In the genomic region with DNA sequence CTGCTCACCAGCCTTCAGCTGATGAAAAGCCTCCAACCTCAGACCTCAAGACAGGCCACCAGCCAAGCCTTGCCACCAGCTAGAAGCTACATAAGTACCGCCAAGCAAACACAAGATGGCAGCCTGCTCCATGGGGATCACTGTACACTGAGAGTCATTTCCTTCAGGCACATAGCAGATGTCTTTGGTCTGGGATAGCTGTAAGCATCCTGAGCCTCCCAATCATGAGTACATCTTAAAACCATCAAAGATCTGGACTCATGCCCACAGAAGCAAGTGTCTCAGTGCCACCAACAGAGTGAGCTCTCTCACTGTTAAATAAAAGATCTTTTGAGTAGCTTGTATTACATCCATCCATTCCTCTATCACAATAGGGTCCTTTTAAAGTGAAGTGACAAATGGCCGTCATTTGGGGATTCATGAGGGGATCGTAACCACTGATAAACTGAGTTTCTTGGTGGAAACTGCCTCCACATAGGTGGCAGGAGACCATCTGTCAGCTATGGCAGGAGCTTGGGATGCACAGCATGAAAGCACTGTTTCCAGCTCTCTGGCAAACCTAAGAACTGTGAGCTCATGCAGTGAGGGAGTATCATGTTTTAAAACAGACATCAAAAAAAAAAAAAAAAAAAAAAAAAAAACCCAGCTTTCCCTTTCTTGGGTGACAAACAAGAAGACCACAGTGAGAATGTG, we compare ENCODE assay signal across 10 mouse cellular contexts.
DNase-seq lines count a peak whose midpoint lies in the region; ATAC-seq and TF ChIP-seq lines count a peak whose summit lies in the region.
"Had no signal": no experiment of that assay in that cellular context is flagged by ENCODE, and none has a peak within 500 bp of the region (broad histone marks: within the 10 kb centered on the region; RNA-seq: fewer than 3 reads in every experiment).

No protein-coding gene starts in this region.

- 79% methylated on average over 3 of the region's 3 CpGs for WGBS in midbrain, embryonic 14.5 days
- WGBS in midbrain, embryonic 10.5 days, result 94% methylated on average over 3 of the region's 3 CpGs

- peaks cover 15% of the 10 kb centered on the region for H3K36me3 ChIP-seq in midbrain, embryonic 14.5 days (ENCODE audit: control insufficient read depth, insufficient read depth, low read length)
- peaks cover 79% of the 10 kb centered on the region for H3K36me3 ChIP-seq in midbrain, embryonic 10.5 days

- no peaks in the 10 kb centered on the region for H3K9me3 ChIP-seq in midbrain, embryonic 14.5 days (ENCODE audit: control insufficient read depth, low read length)
- H3K9me3 ChIP-seq in midbrain, embryonic 10.5 days (replicated peaks), result no peaks in the 10 kb centered on the region
- H3K9me3 ChIP-seq: embryonic facial prominence, embryonic 13.5 days had no signal

- ATAC-seq in midbrain, embryonic 14.5 days (ENCODE audit: low FRiP score, low TSS enrichment), result no peak
- ATAC-seq: Patski had no signal

- H3K4me1 ChIP-seq in midbrain, embryonic 14.5 days (ENCODE audit: control insufficient read depth, insufficient read depth, low read length), result peaks cover 14% of the 10 kb centered on the region; the same call in 1 of the 2 replicates
- no peaks in the 10 kb centered on the region for H3K4me1 ChIP-seq in midbrain, embryonic 10.5 days

- peak; percentile 20 for DNase-seq in midbrain, embryonic 14.5 days
- DNase-seq in midbrain, embryonic 10.5 days (ENCODE audit: low spot score), result no peak
- DNase-seq in cerebellum, postnatal 14 days, result peak; percentile 73 to 85
- DNase-seq in layer of hippocampus, adult 2 months (ENCODE audit: low spot score in 2 of 2), result peak in 1 of 2 experiments; percentile 55
- peak; percentile 72 for DNase-seq in telencephalon, adult 2 months (ENCODE audit: low read depth, low spot score)
- no peak for DNase-seq in adrenal gland, adult 8-10 months
- no peak for DNase-seq in lung, adult 18-20 months
- DNase-seq in thymus, postnatal 10 days (ENCODE audit: low spot score in 2 of 2), result no peak

- no peak overlapping the region for H3K27ac ChIP-seq in midbrain, embryonic 14.5 days (replicated peaks; ENCODE audit: low read depth, low read length)
- H3K27ac ChIP-seq in midbrain, embryonic 10.5 days (replicated peaks), result no peak overlapping the region
- H3K27ac ChIP-seq in layer of hippocampus, adult 2 months, result peak overlapping the region; percentile 88
- H3K27ac ChIP-seq: embryonic facial prominence, embryonic 13.5 days had no signal

- no peaks in the 10 kb centered on the region for H3K27me3 ChIP-seq in midbrain, embryonic 14.5 days (ENCODE audit: control insufficient read depth, insufficient read depth, low read length)
- H3K27me3 ChIP-seq in midbrain, embryonic 10.5 days (ENCODE audit: low read depth, poor library complexity, severe bottlenecking), result no peaks in the 10 kb centered on the region
- H3K27me3 ChIP-seq: embryonic facial prominence, embryonic 13.5 days; Patski had no signal

- TF ChIP-seq CTCF in layer of hippocampus, adult 2 months (conservative IDR thresholded peaks at IDR 0.05), result peak; percentile 67

- H3K9ac ChIP-seq in midbrain, embryonic 14.5 days (replicated peaks; ENCODE audit: low read length), result no peak overlapping the region
- H3K9ac ChIP-seq: embryonic facial prominence, embryonic 13.5 days had no signal

- no peak overlapping the region for H3K4me2 ChIP-seq in midbrain, embryonic 14.5 days (ENCODE audit: low read length)
- H3K4me2 ChIP-seq: embryonic facial prominence, embryonic 13.5 days had no signal

- no peak overlapping the region for H3K4me3 ChIP-seq in midbrain, embryonic 14.5 days (replicated peaks; ENCODE audit: low read depth, low read length)
- H3K4me3 ChIP-seq in midbrain, embryonic 10.5 days, result no peak overlapping the region
- no peak overlapping the region for H3K4me3 ChIP-seq in layer of hippocampus, adult 2 months
- H3K4me3 ChIP-seq: embryonic facial prominence, embryonic 13.5 days had no signal

Comparison
In these comparisons a context has a peak if more than half of its experiments do, and no peak if none do; other contexts are left out.
1. DNase-seq: peak in midbrain, embryonic 14.5 days (single experiment), cerebellum, postnatal 14 days (2 of 2) and telencephalon, adult 2 months (single experiment); none in midbrain, embryonic 10.5 days (single experiment), adrenal gland, adult 8-10 months (single experiment), lung, adult 18-20 months (0 of 2) and thymus, postnatal 10 days (0 of 2).